Mouse (Mus musculus) spleen, postnatal 36 days (tissue): ENCODE data around the gene Adora3.

ENCODE experiments used
- DNase-seq, 2 experiments: peaks; one replicate each; pipeline ENCODE4 v3.0.0; 2022; ENCODE audit warnings: low spot score in 2 of 2, mixed read lengths in 1 of 2

Gene Adora3

DNA sequence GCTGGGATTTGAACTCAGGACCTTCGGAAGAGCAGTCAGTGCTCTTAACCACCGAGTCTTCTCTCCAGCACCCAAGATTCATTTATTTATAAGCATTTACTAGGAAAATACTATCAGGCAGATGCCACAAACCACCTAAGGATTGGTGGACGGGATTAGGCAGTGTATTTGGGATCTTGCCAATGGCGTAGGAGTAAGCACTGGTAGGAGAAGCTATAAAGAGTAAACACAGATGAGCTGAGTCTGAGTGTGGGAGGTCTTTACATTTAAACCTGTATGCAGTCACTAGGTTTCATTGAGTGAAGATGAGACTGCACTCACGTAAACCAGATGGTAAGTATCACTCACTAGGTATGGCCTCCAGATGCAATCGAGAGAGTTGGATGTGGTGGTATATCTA is 63.3 kb downstream of the Adora3 start:
- no peak for DNase-seq

- DNase-seq = no peak
Observed at GRCm38 (mm10) chr3:105935033-105935432, 64.4 kb downstream of the Adora3 start.

DNA sequence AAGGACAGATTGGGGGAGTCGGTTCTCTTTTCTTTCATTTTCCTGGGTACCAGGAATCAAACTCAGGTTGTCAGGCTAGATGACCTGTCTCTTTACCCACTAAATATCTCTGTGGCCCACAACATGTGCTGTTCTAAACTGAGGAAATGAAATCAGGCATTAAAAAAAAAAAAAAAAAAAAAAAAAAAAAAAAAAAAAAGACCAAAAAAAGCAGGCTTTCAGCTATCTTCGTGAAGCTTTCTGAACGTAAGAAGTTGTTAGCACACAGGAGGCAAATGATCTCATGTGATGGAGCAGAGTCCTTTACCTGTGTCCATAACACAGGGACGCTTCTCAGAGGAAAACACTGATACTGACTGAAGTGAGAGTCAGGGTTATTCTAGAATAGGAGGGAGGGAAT is 65.5 kb downstream of the Adora3 start:
- no peak for DNase-seq

DNA sequence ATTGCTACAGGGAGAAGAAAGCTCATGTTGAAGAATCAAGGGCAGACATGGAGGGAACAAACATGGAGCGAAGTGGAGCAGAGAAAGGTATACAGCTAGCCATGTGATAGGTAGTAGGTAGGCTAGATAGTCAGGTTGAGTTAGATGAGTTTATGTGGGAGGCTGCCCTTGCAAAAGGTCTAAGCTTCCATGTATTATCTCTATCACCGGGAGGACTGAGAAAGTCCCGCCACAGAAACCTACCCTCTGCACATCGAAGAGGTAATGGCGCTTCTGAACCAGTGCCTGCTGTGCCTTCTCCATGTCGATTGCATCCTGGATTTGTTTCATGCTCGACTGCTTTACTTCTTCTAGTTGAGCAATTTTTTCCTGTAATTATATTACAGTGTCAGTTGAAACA is 80.7 kb downstream of the Adora3 start:
- DNase-seq = no peak

DNA sequence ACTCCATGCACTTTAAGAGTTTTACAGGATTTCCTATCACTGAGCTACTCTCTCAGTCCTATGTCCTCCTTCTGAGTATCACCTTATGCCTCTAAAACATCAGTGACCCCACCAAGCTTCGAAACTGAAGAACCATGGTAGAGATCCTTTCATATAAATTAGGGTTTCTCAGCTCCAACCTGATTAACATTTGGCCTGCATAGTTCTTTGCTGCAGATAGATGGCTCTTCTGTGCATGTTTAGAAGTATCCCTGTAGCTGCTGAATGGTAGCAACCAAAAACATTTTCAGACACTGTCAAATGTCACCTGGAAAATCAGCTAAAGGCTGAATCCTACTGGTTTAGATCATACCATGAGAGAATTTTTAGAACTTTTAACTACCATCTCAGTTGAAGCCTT is 86.6 kb downstream of the Adora3 start:
- DNase-seq = no peak

DNA sequence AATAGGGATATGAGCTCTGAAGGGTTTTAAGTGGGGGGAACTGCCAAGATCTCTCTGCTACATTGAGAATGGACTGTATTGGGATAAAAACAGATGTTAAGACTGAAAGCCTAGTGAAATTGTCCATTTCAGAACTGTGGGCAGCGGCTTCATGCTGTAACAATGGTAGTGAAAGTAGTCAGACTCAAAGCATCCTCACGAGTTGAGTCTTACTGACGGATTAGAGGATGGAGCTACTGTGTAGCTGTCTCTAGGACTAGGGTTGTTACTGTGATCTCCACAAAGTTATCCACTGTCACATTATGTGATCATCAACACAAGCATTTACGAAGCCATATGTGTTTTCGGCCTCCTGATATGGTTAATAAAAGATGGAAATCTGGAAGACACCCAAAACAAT is 87.5 kb downstream of the Adora3 start:
- no peak for DNase-seq
